Mouse (Mus musculus) lung, postnatal 0 days (tissue): ENCODE measurements around the gene Fev. TPM values are rescaled to one million over a fixed set of nuclear protein-coding genes. Genes with fewer than 3 reads are reported as not detected.
A peak's percentile ranks its signal among the peaks of the same experiment; 100 is the strongest.

Experiments
- ATAC-seq: fragments of 200-750 bp; cut with Nextera tagmentation; 2 replicates; pipeline ENCODE4 v1.8.0; 2017; ENCODE audit warnings: moderate library complexity
- DNase-seq: peaks from one replicate; pipeline ENCODE4 v3.0.0-alpha.2; 2016; ENCODE audit warnings: low spot score
- H3K27ac ChIP-seq: fragments of 300-500 bp; sonication (generic); 2 replicates; pipeline ENCODE4 v1.5.1; 2014; ENCODE audit warnings: antibody characterized with exemption, mild to moderate bottlenecking, low read length, mixed read lengths
- H3K27me3 ChIP-seq: fragments of 300-500 bp; sonication (generic); replicated peaks from 2 replicates; pipeline ENCODE4 v1.6.1; 2014; ENCODE audit warnings: low read length, mixed read lengths; ENCODE audit not compliant: insufficient read depth
- H3K36me3 ChIP-seq: fragments of 300-500 bp; sonication (generic); 2 replicates; pipeline ENCODE4 v1.6.1; 2014; ENCODE audit warnings: low read length, mixed read lengths; ENCODE audit not compliant: insufficient read depth
- H3K4me1 ChIP-seq: fragments of 300-500 bp; sonication (generic); 2 replicates; pipeline ENCODE4 v1.6.1; 2014; ENCODE audit warnings: antibody characterized with exemption, low read depth, low read length, mixed read lengths; ENCODE audit not compliant: insufficient read depth
- H3K4me2 ChIP-seq: fragments of 300-500 bp; sonication (generic); replicated peaks from 2 replicates; pipeline ENCODE4 v1.6.1; 2014; ENCODE audit warnings: low read depth, mild to moderate bottlenecking, low read length, moderate library complexity, mixed read lengths
- H3K4me3 ChIP-seq: fragments of 300-500 bp; sonication (generic); 2 replicates; pipeline ENCODE4 v1.5.1; 2014; ENCODE audit warnings: low read depth, low read length
- H3K9ac ChIP-seq: fragments of 300-500 bp; sonication (generic); replicated peaks from 2 replicates; pipeline ENCODE4 v1.6.1; 2014; ENCODE audit warnings: low read depth, mild to moderate bottlenecking
- H3K9me3 ChIP-seq: fragments of 300-500 bp; sonication (generic); 2 replicates; pipeline ENCODE4 v1.6.1; 2016; ENCODE audit warnings: low read length, mixed read lengths
- CTCF ChIP-seq: IDR thresholded peaks from 2 replicates; pipeline ENCODE4 v1.5.1; 2016; ENCODE audit warnings: antibody characterized with exemption, mild to moderate bottlenecking
- EP300 ChIP-seq: IDR thresholded peaks from 2 replicates; pipeline ENCODE4 v1.6.1; 2016; ENCODE audit warnings: antibody characterized with exemption, mild to moderate bottlenecking, control low read depth
- WGBS: fragments of 180-500 bp; shearing (Covaris S2); extraction: QIAGEN DNeasy Blood & Tissue Kit; methylation state at CpG from one replicate; pipeline ENCODE4 v1.1.7; 2014; 5-methylcytosine and 5-hydroxymethylcytosine counted together
- polyA plus RNA-seq: library from polyadenylated mRNA; unstranded; fragments of >200 nt; fragmentation: Nextera tagmentation; extraction: Ambion mirVana; gene quantifications from 2 replicates; pipeline ENCODE4 v1.2.1, GENCODE M21; 2015

Gene Fev
- polyA plus RNA-seq, 1 experiment from 2014 or later, result not detected

DNA sequence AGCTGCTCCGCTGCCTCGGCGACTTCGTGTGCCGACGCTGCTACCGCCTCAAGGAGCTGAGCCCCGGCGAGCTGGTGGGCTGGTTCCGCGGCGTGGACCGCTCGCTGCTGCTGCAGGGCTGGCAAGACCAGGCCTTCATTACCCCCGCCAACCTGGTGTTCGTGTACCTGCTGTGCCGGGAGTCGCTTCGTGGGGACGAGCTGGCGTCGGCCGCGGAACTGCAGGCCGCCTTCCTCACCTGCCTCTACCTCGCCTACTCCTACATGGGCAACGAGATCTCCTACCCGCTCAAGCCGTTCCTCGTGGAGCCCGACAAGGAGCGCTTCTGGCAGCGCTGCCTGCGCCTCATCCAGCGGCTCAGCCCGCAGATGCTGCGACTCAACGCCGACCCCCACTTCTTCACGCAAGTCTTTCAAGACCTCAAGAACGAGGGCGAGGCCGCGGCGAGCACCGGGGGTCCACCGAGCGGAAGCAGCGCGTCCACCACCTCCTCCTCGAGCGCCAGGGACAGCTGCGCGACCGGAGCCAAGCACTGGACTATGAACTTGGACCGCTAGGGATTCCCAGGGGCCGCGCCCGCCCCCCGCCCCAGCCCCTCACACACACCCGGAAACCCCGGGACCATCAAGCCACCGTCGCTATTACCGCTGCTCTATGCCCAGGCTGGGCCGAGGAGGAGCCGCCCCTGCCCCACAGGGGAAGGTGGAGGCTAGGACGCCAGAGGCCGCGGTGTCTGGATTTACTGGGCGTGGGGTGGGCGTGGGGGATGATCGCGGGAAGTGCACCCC, 29.4 kb downstream of the Fev start:
- H3K9ac ChIP-seq, result no peak overlapping the region
- H3K4me2 ChIP-seq, result peak overlapping the region; percentile 90
- no peaks in the 10 kb centered on the region for H3K36me3 ChIP-seq
- peaks cover 11% of the 10 kb centered on the region for H3K4me1 ChIP-seq
- H3K27ac ChIP-seq, result no peak overlapping the region
- TF ChIP-seq CTCF (no peak), EP300 (no peak)
- no peak for DNase-seq
- H3K27me3 ChIP-seq, result peaks cover 71% of the 10 kb centered on the region
- no peaks in the 10 kb centered on the region for H3K9me3 ChIP-seq
- WGBS, result 1% methylated on average over 66 of the region's 74 CpGs
- peak overlapping the region; percentile 48 for H3K4me3 ChIP-seq
- ATAC-seq, result no peak

DNA sequence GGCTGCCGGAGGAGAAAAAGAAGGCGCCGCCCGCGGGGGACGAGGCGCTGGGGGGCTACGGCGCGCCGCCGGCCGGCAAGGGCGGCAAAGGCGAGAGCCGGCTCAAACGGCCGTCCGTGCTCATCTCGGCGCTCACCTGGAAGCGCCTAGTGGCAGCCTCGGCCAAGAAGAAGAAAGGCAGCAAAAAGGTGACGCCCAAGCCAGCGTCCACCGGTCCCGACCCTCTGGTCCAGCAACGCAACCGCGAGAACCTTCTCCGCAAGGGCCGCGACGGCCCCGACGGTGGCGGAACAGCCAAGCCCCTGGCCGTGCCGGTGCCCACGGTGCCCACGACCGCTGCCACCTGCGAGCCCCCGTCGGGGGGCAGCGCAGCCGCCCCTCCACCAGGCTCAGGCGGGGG, 30.1 kb downstream of the Fev start:
- ATAC-seq (no peak), DNase-seq (no peak)
- H3K9me3 ChIP-seq, result no peaks in the 10 kb centered on the region
- peaks cover 74% of the 10 kb centered on the region for H3K27me3 ChIP-seq
- TF ChIP-seq CTCF, result no peak
- no peak for TF ChIP-seq EP300
- 2% methylated on average over 30 of the region's 48 CpGs for WGBS
- peak overlapping the region; percentile 90 for H3K4me2 ChIP-seq
- H3K9ac ChIP-seq, result no peak overlapping the region
- no peaks in the 10 kb centered on the region for H3K36me3 ChIP-seq
- peaks cover 11% of the 10 kb centered on the region for H3K4me1 ChIP-seq
- no peak overlapping the region for H3K27ac ChIP-seq
- peak overlapping the region; percentile 48 for H3K4me3 ChIP-seq

DNA sequence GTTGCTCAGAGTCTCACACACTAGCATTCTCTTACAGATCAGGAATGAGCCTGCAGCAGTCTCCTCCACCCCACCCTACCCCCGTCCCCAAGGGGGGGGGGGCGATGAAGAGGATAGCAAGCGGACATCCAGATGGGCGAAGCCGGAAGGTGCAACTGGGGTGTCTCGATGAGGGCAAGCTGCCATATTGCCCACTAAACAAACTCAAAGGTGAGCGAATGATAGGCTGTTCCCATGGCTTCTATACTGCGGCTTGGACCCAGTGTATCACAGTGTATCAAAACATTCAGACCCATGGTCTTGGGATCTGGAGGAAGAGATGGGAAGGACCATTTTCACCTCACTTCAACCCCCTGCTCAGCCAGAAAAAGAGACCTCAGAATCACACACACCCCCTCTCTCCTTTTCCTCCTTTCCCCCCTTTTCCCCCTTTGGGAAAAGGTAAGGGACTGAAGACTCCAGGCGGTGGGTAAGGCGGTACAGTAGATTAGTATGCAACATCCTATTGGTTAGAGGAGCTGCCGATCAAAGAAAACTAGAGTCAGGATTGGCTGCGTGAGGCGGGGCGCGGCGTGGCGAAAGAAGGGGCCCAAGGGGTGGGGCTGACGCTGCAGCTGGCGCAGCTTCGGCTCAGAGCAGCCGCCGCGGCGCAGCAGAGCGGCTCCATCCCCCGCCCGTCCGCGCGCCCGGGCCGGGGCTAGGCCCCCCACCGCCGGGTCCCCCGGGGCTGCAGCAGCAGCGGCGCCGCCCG, 30.7 kb downstream of the Fev start, which contains the start of gene Cdk5r2:
Gene Cdk5r2 (plus strand): TSS at position 629 of the 751 bp plus-strand sequence.
- Histone ChIP-seq H3K27ac (no peak within 1 kb of the TSS), H3K9me3 (no peaks in the 10 kb centered on the region), H3K4me3 (peak within 1 kb of the TSS; percentile 48), H3K9ac (no peak within 1 kb of the TSS), H3K36me3 (no peaks in the 10 kb centered on the region), H3K27me3 (peaks cover 70% of the 10 kb centered on the region), H3K4me2 (peak within 1 kb of the TSS; percentile 90), H3K4me1 (peaks cover 11% of the 10 kb centered on the region)
- DNase-seq, result peak; percentile 88
- ATAC-seq, result peak; percentile 91
- 3% methylated on average over 31 of the region's 39 CpGs for WGBS
- no peak for TF ChIP-seq EP300

DNA sequence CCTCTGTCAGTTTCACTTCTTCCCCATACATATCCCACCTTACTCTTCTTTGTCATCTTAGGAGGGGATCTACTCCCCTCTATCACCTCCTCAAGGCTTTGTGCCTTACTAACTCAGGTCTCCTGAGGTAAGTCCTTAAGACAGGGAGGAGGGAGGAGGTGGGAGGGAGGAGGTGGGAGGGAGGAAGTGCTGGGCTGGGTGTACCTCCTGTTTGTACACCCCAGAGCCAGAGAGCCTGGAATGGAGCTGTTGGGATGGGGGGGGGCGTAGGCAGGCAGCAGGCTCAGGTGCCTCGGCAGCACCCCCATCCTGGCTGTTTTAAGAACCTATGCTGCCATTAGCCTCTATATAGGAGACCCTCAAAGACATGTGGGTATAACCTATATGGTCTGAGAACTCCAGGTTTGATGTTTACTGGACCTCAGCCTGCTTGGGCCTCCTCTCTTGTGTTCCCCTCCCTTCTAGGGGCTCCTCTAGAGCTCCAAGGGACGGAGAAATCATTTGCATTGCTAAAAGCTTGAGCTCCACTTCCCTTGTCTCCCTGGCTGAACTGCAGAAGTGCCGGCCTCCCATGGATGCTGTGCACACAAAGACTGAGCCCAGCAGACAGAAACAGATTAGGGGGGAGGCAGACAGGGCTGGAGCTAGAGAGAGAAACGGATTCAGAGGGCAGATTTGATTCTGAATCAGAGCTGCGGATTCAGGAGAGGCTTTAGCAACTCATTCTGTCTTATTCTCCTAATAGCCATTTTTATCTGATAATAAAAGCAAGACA, 34.0 kb downstream of the Fev start:
- no peak for TF ChIP-seq CTCF
- TF ChIP-seq EP300, result no peak
- H3K4me1 ChIP-seq, result peaks cover 11% of the 10 kb centered on the region
- no peak overlapping the region for H3K9ac ChIP-seq
- DNase-seq (no peak), ATAC-seq (no peak)
- no peak overlapping the region for H3K4me3 ChIP-seq
- H3K36me3 ChIP-seq, result no peaks in the 10 kb centered on the region
- H3K27me3 ChIP-seq, result peaks cover 43% of the 10 kb centered on the region; the same call in 1 of the 2 replicates
- no peak overlapping the region for H3K4me2 ChIP-seq
- H3K9me3 ChIP-seq, result no peaks in the 10 kb centered on the region
- 10% methylated on average over 6 of the region's 6 CpGs for WGBS
- no peak overlapping the region for H3K27ac ChIP-seq

DNA sequence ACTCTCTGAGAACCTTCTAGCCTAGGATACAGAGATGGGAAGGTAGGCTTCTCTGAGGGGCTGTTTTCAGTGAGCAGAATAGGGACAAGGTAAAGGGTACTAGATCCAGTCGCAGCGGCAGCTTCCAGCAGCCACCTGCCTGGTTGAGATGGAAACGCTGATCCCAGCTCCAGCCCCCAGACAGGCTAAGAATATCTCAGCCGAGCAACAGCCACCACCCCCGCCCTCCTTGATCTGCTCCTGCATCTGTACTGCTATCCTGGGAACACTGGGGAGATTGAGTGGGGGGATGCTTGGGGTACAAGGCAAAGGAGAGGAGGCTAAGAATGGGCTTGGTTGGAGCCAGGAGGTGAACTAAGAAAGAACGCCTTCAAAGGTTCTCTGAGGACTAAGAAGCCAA, 35.0 kb downstream of the Fev start:
- no peak for DNase-seq
- WGBS, result 15% methylated on average over 6 of the region's 6 CpGs
- no peaks in the 10 kb centered on the region for H3K9me3 ChIP-seq
- H3K4me1 ChIP-seq, result peaks cover 3% of the 10 kb centered on the region
- H3K36me3 ChIP-seq, result no peaks in the 10 kb centered on the region
- H3K27me3 ChIP-seq, result peaks cover 33% of the 10 kb centered on the region; the same call in 1 of the 2 replicates
- TF ChIP-seq CTCF (no peak), EP300 (no peak)
- ATAC-seq, result no peak
- H3K9ac ChIP-seq, result no peak overlapping the region
- H3K4me3 ChIP-seq, result no peak overlapping the region
- H3K27ac ChIP-seq, result no peak overlapping the region
- no peak overlapping the region for H3K4me2 ChIP-seq

DNA sequence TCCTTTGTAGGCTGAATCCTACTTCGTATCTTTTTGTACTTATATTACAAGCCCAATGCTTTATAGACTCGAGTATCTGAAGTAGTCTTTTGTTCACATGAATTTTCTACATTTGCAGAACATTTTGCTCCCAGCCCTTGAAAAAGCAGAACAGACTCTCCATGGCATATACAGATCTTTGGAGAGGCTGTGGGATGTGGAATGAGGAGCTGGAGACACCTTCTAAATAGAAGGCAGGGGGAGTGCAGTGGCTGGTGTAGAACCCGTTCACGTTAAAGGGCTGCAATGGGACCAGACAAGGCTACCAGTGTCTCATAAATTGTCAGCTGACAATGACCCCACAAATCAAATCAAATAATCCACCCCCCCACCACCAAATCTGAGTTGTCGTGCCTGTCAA, 36.3 kb downstream of the Fev start:
- no peaks in the 10 kb centered on the region for H3K4me1 ChIP-seq
- 51% methylated on average over 5 of the region's 5 CpGs for WGBS
- DNase-seq (no peak), ATAC-seq (no peak)
- H3K9ac ChIP-seq, result no peak overlapping the region
- TF ChIP-seq EP300 (no peak), CTCF (no peak)
- no peak overlapping the region for H3K4me2 ChIP-seq
- peaks cover 20% of the 10 kb centered on the region; the same call in 1 of the 2 replicates for H3K27me3 ChIP-seq
- H3K4me3 ChIP-seq, result no peak overlapping the region
- no peaks in the 10 kb centered on the region for H3K9me3 ChIP-seq
- H3K27ac ChIP-seq, result no peak overlapping the region
- no peaks in the 10 kb centered on the region for H3K36me3 ChIP-seq
